7 mouse cellular contexts compared by ENCODE assay signal in genomic region chr16:13672386-13672898, GRCm38 (mm10). TPM values are rescaled to one million over a fixed set of nuclear protein-coding genes. Genes with fewer than 3 reads are reported as not detected.
DNase-seq lines count a peak whose midpoint lies in the region; ATAC-seq and TF ChIP-seq lines count a peak whose summit lies in the region.

No protein-coding gene starts in this region.

- peak overlapping the region; percentile 70 for H3K4me3 ChIP-seq in cerebellum, adult 2 months (replicated peaks; ENCODE audit: insufficient read depth, low read depth, low read length)
- H3K4me3 ChIP-seq in hindbrain, embryonic 14.5 days (replicated peaks; ENCODE audit: low read length): peak overlapping the region; percentile 96

- no peaks in the 10 kb centered on the region for H3K27me3 ChIP-seq in Patski
- no peaks in the 10 kb centered on the region for H3K27me3 ChIP-seq in cerebellum, adult 2 months (ENCODE audit: control insufficient read depth, insufficient read depth, low read length)
- H3K27me3 ChIP-seq in hindbrain, embryonic 14.5 days (ENCODE audit: control insufficient read depth, insufficient read depth, low read length): no peaks in the 10 kb centered on the region

- peaks cover 13% of the 10 kb centered on the region for H3K36me3 ChIP-seq in hindbrain, embryonic 14.5 days (replicated peaks; ENCODE audit: control insufficient read depth, insufficient read depth)

- in situ Hi-C loops in Patski (cut with MboI; ENCODE audit: low pct_unique_long_range_greater_than_20kb): no loop called here

- intact Hi-C loops in left cerebral cortex, postnatal 14 days (cut with DNase I): loop anchor here (5.0 kb wide), 1 partner anchor 110 kb away; the partner anchor contains the start of gene Rrn3

- TF ChIP-seq CTCF in Patski (IDR thresholded peaks at IDR 0.05): no peak
- no peak for TF ChIP-seq CTCF in cerebellum, adult 2 months (IDR thresholded peaks at IDR 0.05; ENCODE audit: borderline replicate concordance, insufficient read depth, low read depth, low read length)

- DNase-seq in Patski (ENCODE audit: low read depth, low spot score): no peak
- DNase-seq in cerebellum, adult 2 months: peak; percentile 45 to 52
- peak; percentile 17 to 24 for DNase-seq in frontal cortex, postnatal 14 days (ENCODE audit: low spot score in 2 of 2)
- DNase-seq in hindbrain, embryonic 14.5 days (ENCODE audit: low spot score): peak; percentile 34
- peak; percentile 21 to 32 for DNase-seq in left cerebral cortex, postnatal 14 days (ENCODE audit: low spot score in 2 of 2)
- DNase-seq in right cerebral cortex, postnatal 25 days: peak; percentile 34

- no peaks in the 10 kb centered on the region for H3K9me3 ChIP-seq in hindbrain, embryonic 14.5 days (ENCODE audit: control insufficient read depth, low read length)

- H3K9ac ChIP-seq in hindbrain, embryonic 14.5 days: peak overlapping the region; percentile 91

- peak overlapping the region; percentile 62; the same call in 1 of the 2 replicates for H3K27ac ChIP-seq in cerebellum, adult 2 months (ENCODE audit: insufficient read depth, low read length)
- H3K27ac ChIP-seq in hindbrain, embryonic 14.5 days: peak overlapping the region; percentile 77; the same call in 1 of the 2 replicates

- no peak for TF ChIP-seq POLR2A in cerebellum, adult 2 months (IDR thresholded peaks at IDR 0.05; ENCODE audit: borderline replicate concordance, insufficient read depth, low read length)

- no peaks in the 10 kb centered on the region for H3K4me1 ChIP-seq in cerebellum, adult 2 months (ENCODE audit: control insufficient read depth, insufficient read depth, low read length)
- peaks cover 9% of the 10 kb centered on the region for H3K4me1 ChIP-seq in hindbrain, embryonic 14.5 days (replicated peaks; ENCODE audit: control insufficient read depth, insufficient read depth, low read length)

- under 1% methylated on average over 20 of the region's 20 CpGs for WGBS in cerebellum, adult 2 months
- WGBS in hindbrain, embryonic 14.5 days: 3% methylated on average over 20 of the region's 20 CpGs

- CTCF ChIA-PET in Patski (lab: Charles Lee): interaction anchor here (1.9 kb wide), 1 partner anchor 61 kb away, joined by 8 read pairs; no protein-coding TSS in a partner anchor

- POLR2A ChIA-PET in Patski (lab: Charles Lee): interaction anchor here (1.4 kb wide), 2 partner anchors 47 to 61 kb away, joined by 3 read pairs; no protein-coding TSS in a partner anchor

- peak; percentile 55 for ATAC-seq in Patski
- no peak for ATAC-seq in hindbrain, embryonic 14.5 days (ENCODE audit: low FRiP score)
- ATAC-seq in megakaryocyte progenitor cell, adult 5-6 weeks (replicated peaks; ENCODE audit: poor library complexity): peak; percentile 60

- peak overlapping the region; percentile 86 for H3K4me2 ChIP-seq in hindbrain, embryonic 14.5 days (replicated peaks)

RNA-seq across cellular contexts. Expression of gene 3110001I22Rik, which starts 0.7 kb away (rescaled TPM):
- polyA plus RNA-seq in Patski (2021): 5.5 TPM
- 2.6 and 3.1 TPM in 2 replicates for polyA plus RNA-seq in cerebellum, adult 2 months (2012; rRNA removed)
- 6.9 and 7.2 TPM in 2 replicates for polyA plus RNA-seq in hindbrain, embryonic 14.5 days (2014; fragmentation: Nextera tagmentation; extraction: Ambion mirVana)
- total RNA-seq in left cerebral cortex, postnatal 14 days (2021): 1 to 10 TPM; 2.9 to 3.6 TPM
- total RNA-seq in megakaryocyte progenitor cell, adult 5-6 weeks (2015): 12.4 and 15.9 TPM in 2 replicates
- 12.6 and 21.0 TPM in 2 replicates for total RNA-seq in megakaryocyte progenitor cell, adult 5-6 weeks (2017)

RNA-seq across cellular contexts. Expression of gene Bfar, which starts 0.8 kb away (rescaled TPM):
- polyA plus RNA-seq in Patski (2021): 56.5 TPM
- polyA plus RNA-seq in cerebellum, adult 2 months (2012; rRNA removed): 45.1 and 45.3 TPM in 2 replicates
- 47.8 and 50.4 TPM in 2 replicates for polyA plus RNA-seq in hindbrain, embryonic 14.5 days (2014; fragmentation: Nextera tagmentation; extraction: Ambion mirVana)
- total RNA-seq in left cerebral cortex, postnatal 14 days (2021): 10 to 100 TPM; 37.7 to 39.6 TPM
- 48.0 and 53.0 TPM in 2 replicates for total RNA-seq in megakaryocyte progenitor cell, adult 5-6 weeks (2015)
- total RNA-seq in megakaryocyte progenitor cell, adult 5-6 weeks (2017): 57.4 and 67.3 TPM in 2 replicates

RNA-seq across cellular contexts. Expression of gene Parn, which starts 4.5 kb away (rescaled TPM):
- polyA plus RNA-seq in Patski (2021): 34.3 TPM
- polyA plus RNA-seq in cerebellum, adult 2 months (2012; rRNA removed): 25.6 and 27.0 TPM in 2 replicates
- 27.9 and 30.6 TPM in 2 replicates for polyA plus RNA-seq in hindbrain, embryonic 14.5 days (2014; fragmentation: Nextera tagmentation; extraction: Ambion mirVana)
- total RNA-seq in left cerebral cortex, postnatal 14 days (2021): 10 to 100 TPM; 27.9 to 28.3 TPM
- total RNA-seq in megakaryocyte progenitor cell, adult 5-6 weeks (2015): 18.8 TPM in 2 replicates
- 45.0 and 69.4 TPM in 2 replicates for total RNA-seq in megakaryocyte progenitor cell, adult 5-6 weeks (2017)

RNA-seq across cellular contexts. Expression of gene Pla2g10, which starts 58.3 kb away (rescaled TPM):
- polyA plus RNA-seq in Patski (2021): not detected
- not detected in 2 replicates for polyA plus RNA-seq in cerebellum, adult 2 months (2012; rRNA removed)
- 0.35 TPM in 1 of 2 replicates, not detected in the other for polyA plus RNA-seq in hindbrain, embryonic 14.5 days (2014; fragmentation: Nextera tagmentation; extraction: Ambion mirVana)
- not detected for total RNA-seq in left cerebral cortex, postnatal 14 days (2021)
- total RNA-seq in megakaryocyte progenitor cell, adult 5-6 weeks (2015): not detected in 2 replicates
- total RNA-seq in megakaryocyte progenitor cell, adult 5-6 weeks (2017): not detected in 2 replicates
